Mouse (Mus musculus) brain, embryonic 14.5 days (tissue): ENCODE results near the gene Smim7. TPM values are rescaled to one million over a fixed set of nuclear protein-coding genes. Genes with fewer than 3 reads are reported as not detected.

ENCODE experiments used
- DNase-seq: peaks from one replicate; pipeline ENCODE4 v3.0.0-alpha.2; 2011; ENCODE audit warnings: low read depth
- CTCF ChIP-seq: fragments of 200-500 bp; IDR thresholded peaks from 2 replicates; pipeline ENCODE4 v1.5.1; 2012; ENCODE audit warnings: inconsistent platforms, mild to moderate bottlenecking, moderate library complexity, borderline replicate concordance; ENCODE audit not compliant: insufficient read depth, insufficient read length; ENCODE audit errors: extremely low read depth
- POLR2A ChIP-seq: fragments of 200-500 bp; IDR thresholded peaks from 2 replicates; pipeline ENCODE4 v1.6.1; 2012; ENCODE audit warnings: mild to moderate bottlenecking, inconsistent platforms, borderline replicate concordance; ENCODE audit not compliant: poor library complexity, insufficient read depth, insufficient read length, severe bottlenecking; ENCODE audit errors: extremely low read depth
- polyA plus RNA-seq: library from polyadenylated mRNA; depleted of rRNA; stranded (reverse); fragments of >200 nt; gene quantifications from 2 replicates; pipeline ENCODE4 v1.2.3, GENCODE M21; 2012; rRNA removed

Smim7 gene
- polyA plus RNA-seq, 1 experiment = 82.4 TPM

- DNase-seq = no peak
- TF ChIP-seq CTCF (no peak), POLR2A (no peak)
Measured at GRCm38 (mm10) chr8:72532103-72532502, 38.8 kb downstream of the Smim7 start.

GRCm38 (mm10) chr8:72521888-72522287 is 49.0 kb downstream of the Smim7 start:
- DNase-seq = no peak
- TF ChIP-seq CTCF = no peak
- TF ChIP-seq POLR2A = no peak

GRCm38 (mm10) chr8:72517421-72517988 is 53.4 kb downstream of the Smim7 start:
- TF ChIP-seq POLR2A = no peak
- TF ChIP-seq CTCF = no peak
- DNase-seq = no peak

Other genes with a start within 250 kb of the Smim7 start
- 94.8 and 102 TPM in 2 replicates for gene Eps15l1, start 149.6 kb downstream of the Smim7 start, polyA plus RNA-seq
- gene Calr3, start 127.2 kb downstream of the Smim7 start, polyA plus RNA-seq = 0.42 and 0.43 TPM in 2 replicates
- gene 1700030K09Rik, start 127.2 kb downstream of the Smim7 start, polyA plus RNA-seq = 17.3 and 18.7 TPM in 2 replicates
- 68.3 and 85.0 TPM in 2 replicates for gene Cherp, start 95.9 kb downstream of the Smim7 start, polyA plus RNA-seq
- 41.3 and 43.8 TPM in 2 replicates for gene Slc35e1, start 78.5 kb downstream of the Smim7 start, polyA plus RNA-seq
- 16.5 and 18.6 TPM in 2 replicates for gene Med26, start 22.8 kb downstream of the Smim7 start, polyA plus RNA-seq
- gene Tmem38a, start 967 bp upstream of the Smim7 start, polyA plus RNA-seq = 28.9 and 32.6 TPM in 2 replicates
- gene Nwd1, start 75.6 kb upstream of the Smim7 start, polyA plus RNA-seq = 1.7 and 4.4 TPM in 2 replicates
- gene Sin3b, start 152.2 kb upstream of the Smim7 start, polyA plus RNA-seq = 180 and 189 TPM in 2 replicates
- 1.5 TPM in 2 replicates for gene F2rl3, start 190.8 kb upstream of the Smim7 start, polyA plus RNA-seq